Mouse (Mus musculus) hindbrain, embryonic 14.5 days (tissue): ENCODE results near the gene Sin3a. TPM values are rescaled to one million over a fixed set of nuclear protein-coding genes. Genes with fewer than 3 reads are reported as not detected.

ENCODE experiments used
- ATAC-seq: fragments of 200-750 bp; cut with Nextera tagmentation; 2 replicates; pipeline ENCODE4 v1.8.0; 2017; ENCODE audit warnings: moderate number of reproducible peaks, mild to moderate bottlenecking, moderate TSS enrichment, moderate library complexity; ENCODE audit not compliant: low FRiP score
- DNase-seq: peaks from one replicate; pipeline ENCODE4 v3.0.0-alpha.2; 2015; ENCODE audit warnings: low spot score
- H3K27ac ChIP-seq: fragments of 300-500 bp; sonication (generic); 2 replicates; pipeline ENCODE4 v1.5.1; 2014; ENCODE audit warnings: mild to moderate bottlenecking, moderate library complexity
- H3K27me3 ChIP-seq: fragments of 300-500 bp; sonication (generic); 2 replicates; pipeline ENCODE4 v1.6.1; 2014; ENCODE audit warnings: mild to moderate bottlenecking, low read length, mixed read lengths; ENCODE audit not compliant: control insufficient read depth, insufficient read depth
- H3K36me3 ChIP-seq: fragments of 300-500 bp; sonication (generic); replicated peaks from 2 replicates; pipeline ENCODE4 v1.6.1; 2014; ENCODE audit not compliant: control insufficient read depth, insufficient read depth
- H3K4me1 ChIP-seq: fragments of 300-500 bp; sonication (generic); replicated peaks from 2 replicates; pipeline ENCODE4 v1.6.1; 2014; ENCODE audit warnings: antibody characterized with exemption, low read length, mixed read lengths; ENCODE audit not compliant: control insufficient read depth, insufficient read depth
- H3K4me2 ChIP-seq: fragments of 300-500 bp; sonication (generic); replicated peaks from 2 replicates; pipeline ENCODE4 v1.6.1; 2014; ENCODE audit warnings: mild to moderate bottlenecking, moderate library complexity
- H3K4me3 ChIP-seq: fragments of 300-500 bp; sonication (generic); replicated peaks from 2 replicates; pipeline ENCODE4 v1.5.1; 2014; ENCODE audit warnings: mild to moderate bottlenecking, low read length
- H3K9ac ChIP-seq: fragments of 300-500 bp; sonication (generic); 2 replicates; pipeline ENCODE4 v1.6.1; 2014
- H3K9me3 ChIP-seq: fragments of 300-500 bp; sonication (generic); 2 replicates; pipeline ENCODE4 v1.6.1; 2016; ENCODE audit warnings: low read length; ENCODE audit not compliant: control insufficient read depth
- WGBS: fragments of 180-500 bp; shearing (Covaris S2); extraction: QIAGEN DNeasy Blood & Tissue Kit; methylation state at CpG from one replicate; pipeline ENCODE4 v1.1.7; 2014; 5-methylcytosine and 5-hydroxymethylcytosine counted together
- polyA plus RNA-seq: library from polyadenylated mRNA; unstranded; fragments of >200 nt; fragmentation: Nextera tagmentation; extraction: Ambion mirVana; gene quantifications from 2 replicates; pipeline ENCODE4 v1.2.1, GENCODE M21; 2014

The Sin3a gene
- polyA plus RNA-seq, 1 experiment from 2014 or later = 28.2 TPM

DNA sequence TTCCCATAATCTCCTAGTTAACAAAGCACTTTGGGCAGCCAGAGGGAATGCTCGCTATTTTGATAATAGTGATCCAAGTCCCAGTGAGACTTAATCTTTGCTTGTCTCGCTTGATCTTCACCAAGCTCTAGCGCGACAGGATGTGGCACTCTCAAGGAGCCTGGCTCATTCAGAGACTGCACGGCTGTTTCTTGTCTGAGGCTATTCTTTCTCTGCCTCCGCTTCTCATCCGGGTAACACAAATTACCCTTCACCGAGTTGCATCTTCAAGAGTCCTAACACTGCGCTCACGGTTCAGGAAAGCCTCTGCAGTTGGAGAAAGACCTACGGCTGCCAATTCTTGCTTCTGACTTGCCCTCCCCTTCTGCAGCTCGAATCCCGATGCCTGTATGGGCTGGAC lies 85.7 kb downstream of the Sin3a start:
- Histone ChIP-seq H3K9ac (peak overlapping the region; percentile 74), H3K27me3 (no peaks in the 10 kb centered on the region), H3K4me2 (peak overlapping the region; percentile 69), H3K36me3 (0 out of 2 replicates have a peak, but pooled peaks cover 14% of the 10 kb centered on the region), H3K4me3 (peak overlapping the region; percentile 69), H3K27ac (peak overlapping the region; percentile 71), H3K4me1 (peaks cover 12% of the 10 kb centered on the region), H3K9me3 (no peaks in the 10 kb centered on the region)
- DNase-seq (no peak), ATAC-seq (no peak)
- WGBS = 32% methylated on average over 13 of the region's 13 CpGs

DNA sequence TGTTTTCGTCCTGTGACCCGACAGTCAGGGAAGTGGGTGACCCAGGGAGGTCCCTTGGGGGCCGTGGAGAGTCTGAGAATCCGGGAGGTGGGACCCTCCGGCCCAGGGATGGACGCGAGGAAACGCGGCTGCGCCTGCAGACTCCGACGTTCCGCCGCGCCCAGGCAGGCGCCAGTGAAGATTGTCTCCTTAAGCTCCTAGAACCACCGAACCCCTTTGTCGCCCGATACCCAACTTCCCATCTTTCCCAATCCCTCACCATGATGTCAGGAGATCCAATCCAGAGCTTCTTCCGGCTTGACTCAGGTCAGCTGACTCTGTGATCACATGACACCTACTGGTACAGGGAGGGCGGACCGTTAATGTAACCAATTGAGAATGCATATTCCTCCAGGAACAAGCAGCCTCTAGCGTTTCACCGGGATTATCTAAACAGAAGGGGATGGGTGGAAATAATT lies 86.2 kb downstream of the Sin3a start, which contains the start of gene Commd4:
Gene Commd4, minus strand, starts transcription at position 319 of the 458 bp plus-strand sequence.
- Histone ChIP-seq H3K9me3 (no peaks in the 10 kb centered on the region), H3K27me3 (no peaks in the 10 kb centered on the region), H3K4me1 (peaks cover 12% of the 10 kb centered on the region), H3K27ac (peak within 1 kb of the TSS; percentile 71), H3K36me3 (0 out of 2 replicates have a peak, but pooled peaks cover 14% of the 10 kb centered on the region), H3K4me2 (peak within 1 kb of the TSS; percentile 69), H3K4me3 (peak within 1 kb of the TSS; percentile 69), H3K9ac (peak within 1 kb of the TSS; percentile 74)
- ATAC-seq (peak; percentile 94), DNase-seq (peak; percentile 97)
- WGBS = under 1% methylated on average over 24 of the region's 24 CpGs

DNA sequence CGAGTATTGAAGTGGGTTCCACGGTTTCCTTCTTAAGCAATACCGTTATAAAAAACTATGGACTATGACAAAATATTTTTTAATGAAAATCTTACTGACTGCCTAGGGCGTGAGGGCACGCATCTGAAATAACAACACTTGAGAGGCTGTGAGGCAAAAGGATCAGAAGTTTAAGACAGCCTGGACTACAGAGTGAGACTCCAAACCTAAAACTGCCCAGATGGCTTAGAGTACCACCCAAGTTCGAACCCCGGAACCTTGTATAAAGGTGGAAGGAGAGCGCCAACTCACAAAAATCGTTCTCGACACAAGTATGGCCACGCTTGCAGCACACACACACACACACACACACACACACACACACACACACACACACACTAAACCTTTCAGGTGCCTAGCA lies 86.7 kb downstream of the Sin3a start:
- no peak for DNase-seq
- H3K27me3 ChIP-seq = no peaks in the 10 kb centered on the region
- peak overlapping the region; percentile 74 for H3K9ac ChIP-seq
- peak overlapping the region; percentile 69 for H3K4me3 ChIP-seq
- H3K4me1 ChIP-seq = peaks cover 12% of the 10 kb centered on the region
- no peaks in the 10 kb centered on the region for H3K9me3 ChIP-seq
- H3K4me2 ChIP-seq = peak overlapping the region; percentile 69
- peak overlapping the region; percentile 47 for H3K27ac ChIP-seq
- peak; percentile 8; the same call in 1 of the 2 replicates for ATAC-seq
- 30% methylated on average over 11 of the region's 11 CpGs for WGBS
- H3K36me3 ChIP-seq = 0 out of 2 replicates have a peak, but pooled peaks cover 14% of the 10 kb centered on the region

DNA sequence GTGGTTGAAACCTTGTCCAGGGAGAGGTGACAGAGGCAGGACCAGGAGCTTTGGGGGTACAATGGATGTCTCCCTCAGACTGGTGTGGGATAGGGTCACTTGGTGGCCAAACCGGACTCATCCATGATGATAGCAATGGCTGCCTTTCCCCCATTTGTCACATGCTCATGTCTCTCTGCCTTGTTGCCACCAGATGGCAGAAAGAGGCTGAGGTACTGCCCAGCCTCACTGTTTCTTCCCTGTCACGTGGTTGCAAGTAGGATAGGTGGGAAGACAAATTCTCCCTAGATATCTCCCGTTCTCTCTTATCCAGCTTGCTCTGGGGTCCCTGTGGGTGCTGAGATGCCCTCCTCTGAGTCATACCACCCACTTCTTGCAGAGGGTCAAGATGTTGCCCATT lies 90.7 kb downstream of the Sin3a start:
- 32% methylated on average over 3 of the region's 3 CpGs for WGBS
- Histone ChIP-seq H3K4me2 (no peak overlapping the region), H3K9ac (no peak overlapping the region), H3K36me3 (no peaks in the 10 kb centered on the region), H3K27me3 (no peaks in the 10 kb centered on the region), H3K4me3 (no peak overlapping the region), H3K9me3 (no peaks in the 10 kb centered on the region), H3K4me1 (peaks cover 2% of the 10 kb centered on the region), H3K27ac (no peak overlapping the region)
- no peak for ATAC-seq
- DNase-seq = peak; percentile 42

DNA sequence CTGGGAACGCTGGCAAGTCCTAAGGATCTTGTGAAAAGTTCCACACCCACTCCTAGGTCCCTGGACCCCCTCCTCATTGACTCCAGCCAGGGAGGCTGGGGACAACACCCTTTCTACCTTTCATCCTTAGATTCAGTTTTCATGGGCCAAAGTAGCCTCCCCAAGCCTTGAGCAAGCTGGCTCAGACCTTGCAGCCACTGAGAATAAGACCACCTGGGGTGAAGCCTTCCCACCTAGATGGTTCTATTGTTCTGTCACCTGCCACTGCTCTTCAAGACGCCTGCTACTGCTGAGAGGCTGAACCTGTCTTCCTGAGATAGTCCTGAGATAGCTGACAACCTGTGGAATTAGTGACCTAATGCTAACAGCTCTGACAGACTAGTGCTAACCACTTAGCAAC lies 91.3 kb downstream of the Sin3a start:
- ATAC-seq (no peak), DNase-seq (no peak)
- Histone ChIP-seq H3K9me3 (no peaks in the 10 kb centered on the region), H3K9ac (no peak overlapping the region), H3K36me3 (no peaks in the 10 kb centered on the region), H3K4me2 (no peak overlapping the region), H3K27ac (no peak overlapping the region), H3K4me3 (no peak overlapping the region), H3K27me3 (no peaks in the 10 kb centered on the region), H3K4me1 (no peaks in the 10 kb centered on the region)
- WGBS = 32% methylated on average over 2 of the region's 2 CpGs

DNA sequence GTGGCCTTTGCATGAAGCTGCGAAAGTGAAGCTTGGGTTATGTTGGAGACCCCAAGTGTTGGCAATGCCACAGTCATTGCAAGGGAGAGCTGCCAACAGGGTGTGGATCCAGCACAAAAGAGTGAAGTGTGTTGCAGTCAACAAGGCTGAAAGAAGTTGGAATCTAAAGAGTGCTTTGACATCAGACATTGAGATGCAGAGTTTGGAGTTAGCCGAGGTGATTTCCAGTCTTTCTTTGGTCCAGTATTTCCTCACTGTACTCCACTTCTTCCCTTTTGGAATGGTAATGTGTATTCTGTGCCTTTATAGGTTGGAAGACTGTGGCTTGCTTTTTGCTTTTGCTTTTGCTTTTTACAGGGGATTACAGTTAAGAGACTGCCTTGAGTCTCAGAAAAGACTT lies 94.3 kb downstream of the Sin3a start:
- no peak overlapping the region for H3K27ac ChIP-seq
- no peak overlapping the region for H3K4me3 ChIP-seq
- no peak overlapping the region for H3K4me2 ChIP-seq
- no peaks in the 10 kb centered on the region for H3K9me3 ChIP-seq
- DNase-seq (no peak), ATAC-seq (no peak)
- H3K36me3 ChIP-seq = no peaks in the 10 kb centered on the region
- 90% methylated on average over 2 of the region's 2 CpGs for WGBS
- no peak overlapping the region for H3K9ac ChIP-seq
- H3K27me3 ChIP-seq = no peaks in the 10 kb centered on the region
- H3K4me1 ChIP-seq = no peaks in the 10 kb centered on the region

DNA sequence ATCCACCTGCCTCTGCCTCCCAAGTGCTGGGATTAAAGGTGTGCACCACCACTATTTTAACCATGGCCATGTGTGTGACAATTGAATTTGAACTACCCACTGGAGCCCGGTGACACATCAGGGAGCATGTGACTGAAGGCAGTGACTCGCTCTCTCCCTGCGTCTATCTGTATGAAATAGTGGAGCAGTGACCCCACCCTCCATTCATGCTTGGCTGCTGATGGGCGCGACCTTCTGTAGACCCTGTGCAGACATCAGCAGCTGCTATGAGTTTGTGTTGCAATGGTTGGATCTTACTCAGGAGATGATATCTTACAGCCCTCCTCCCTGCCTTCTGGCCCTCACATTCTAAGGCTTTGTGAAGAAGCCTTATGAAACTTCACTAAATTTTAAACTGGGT lies 96.6 kb downstream of the Sin3a start:
- DNase-seq = no peak
- H3K36me3 ChIP-seq = no peaks in the 10 kb centered on the region
- no peak overlapping the region for H3K27ac ChIP-seq
- no peak overlapping the region for H3K4me2 ChIP-seq
- no peak overlapping the region for H3K4me3 ChIP-seq
- no peak for ATAC-seq
- H3K4me1 ChIP-seq = no peaks in the 10 kb centered on the region
- no peaks in the 10 kb centered on the region for H3K9me3 ChIP-seq
- no peak overlapping the region for H3K9ac ChIP-seq
- no peaks in the 10 kb centered on the region for H3K27me3 ChIP-seq
- 80% methylated on average over 5 of the region's 5 CpGs for WGBS

Other genes starting within 250 kb of the Sin3a start
- not detected in 2 replicates for gene Odf3l1, start 207.4 kb upstream of the Sin3a start, polyA plus RNA-seq
- 5.5 and 6.8 TPM in 2 replicates for gene Cspg4, start 207.0 kb upstream of the Sin3a start, polyA plus RNA-seq
- gene Snx33, start 143.7 kb upstream of the Sin3a start, polyA plus RNA-seq = 2.1 and 2.4 TPM in 2 replicates
- 73.4 and 78.1 TPM in 2 replicates for gene Imp3, start 134.6 kb upstream of the Sin3a start, polyA plus RNA-seq
- gene Snupn, start 121.2 kb upstream of the Sin3a start, polyA plus RNA-seq = 23.4 and 26.0 TPM in 2 replicates
- gene Ptpn9, start 77.1 kb upstream of the Sin3a start, polyA plus RNA-seq = 35.0 and 39.4 TPM in 2 replicates
- 44.3 and 47.9 TPM in 2 replicates for gene Man2c1, start 58.6 kb downstream of the Sin3a start, polyA plus RNA-seq
- gene Neil1, start 76.3 kb downstream of the Sin3a start, polyA plus RNA-seq = 6.1 and 7.4 TPM in 2 replicates
- gene Commd4, start 86.3 kb downstream of the Sin3a start, polyA plus RNA-seq = 132 and 138 TPM in 2 replicates
- gene Trcg1, start 164.5 kb downstream of the Sin3a start, polyA plus RNA-seq = not detected in 2 replicates
- 3.2 and 3.4 TPM in 2 replicates for gene 1700017B05Rik, start 190.6 kb downstream of the Sin3a start, polyA plus RNA-seq